Mouse (Mus musculus): Measurements from ENCODE around the gene Pou2af1. TPM values are rescaled to one million over a fixed set of nuclear protein-coding genes. Genes with fewer than 3 reads are reported as not detected.

Pou2af1 gene
- polyA plus RNA-seq (2015; fragmentation: Illumina TruSeq; extraction: RNeasy Lipid Tissue Mini Kit (QIAGEN cat#74804); ENCODE audit: insufficient read depth, low read depth, low replicate concordance), result 0.74 TPM

GRCm38 (mm10) chr9:51213023-51213728, at the start of gene Pou2af1:
TSS of gene Pou2af1 (plus strand) at chr9:51213708.

DNA sequence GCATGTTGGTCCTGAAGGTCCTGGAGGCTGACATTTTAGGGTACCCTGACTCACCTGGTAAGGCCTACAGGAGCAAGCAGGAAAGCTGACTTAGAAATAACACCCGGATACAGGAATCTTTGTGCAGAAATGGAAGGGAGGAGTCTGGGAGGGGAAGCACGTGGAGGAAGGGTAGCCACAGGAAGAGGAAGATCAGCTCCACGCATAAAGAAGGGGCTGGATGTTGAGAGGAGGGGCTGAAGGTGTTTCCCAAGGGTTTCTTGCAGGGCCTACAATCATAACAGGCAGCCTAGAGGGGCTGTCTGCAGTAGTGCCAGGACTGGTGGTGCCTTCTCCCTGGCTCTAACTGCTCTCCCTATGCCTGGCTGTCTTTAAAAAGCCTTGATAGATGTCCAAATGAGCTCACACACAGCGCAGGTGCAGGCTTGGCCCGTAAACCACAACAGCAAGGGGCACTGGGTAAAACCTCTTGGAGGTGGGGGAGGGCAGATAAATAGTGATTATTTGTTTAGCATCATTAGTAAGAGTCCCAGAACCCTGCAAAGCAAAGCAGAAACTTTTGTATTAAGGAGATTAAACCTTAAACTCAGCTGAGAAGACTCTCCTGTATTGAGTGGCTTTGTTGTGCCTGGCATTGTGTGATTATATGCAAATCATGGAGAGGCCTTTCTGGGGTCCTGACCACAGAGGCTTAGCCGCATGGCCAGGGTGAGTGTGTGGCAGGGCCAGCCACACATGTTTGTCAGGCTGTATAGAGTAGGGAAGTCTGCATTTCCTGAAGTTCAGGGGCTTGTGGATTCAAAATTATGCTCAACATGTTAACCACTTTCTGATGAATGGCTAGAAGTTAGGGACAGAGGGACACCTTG, 48.0 kb upstream of the Pou2af1 start, which contains the start of gene Gm32742:
TSS of gene Gm32742 (minus strand) at position 206 of the 869 bp plus-strand sequence.

DNA sequence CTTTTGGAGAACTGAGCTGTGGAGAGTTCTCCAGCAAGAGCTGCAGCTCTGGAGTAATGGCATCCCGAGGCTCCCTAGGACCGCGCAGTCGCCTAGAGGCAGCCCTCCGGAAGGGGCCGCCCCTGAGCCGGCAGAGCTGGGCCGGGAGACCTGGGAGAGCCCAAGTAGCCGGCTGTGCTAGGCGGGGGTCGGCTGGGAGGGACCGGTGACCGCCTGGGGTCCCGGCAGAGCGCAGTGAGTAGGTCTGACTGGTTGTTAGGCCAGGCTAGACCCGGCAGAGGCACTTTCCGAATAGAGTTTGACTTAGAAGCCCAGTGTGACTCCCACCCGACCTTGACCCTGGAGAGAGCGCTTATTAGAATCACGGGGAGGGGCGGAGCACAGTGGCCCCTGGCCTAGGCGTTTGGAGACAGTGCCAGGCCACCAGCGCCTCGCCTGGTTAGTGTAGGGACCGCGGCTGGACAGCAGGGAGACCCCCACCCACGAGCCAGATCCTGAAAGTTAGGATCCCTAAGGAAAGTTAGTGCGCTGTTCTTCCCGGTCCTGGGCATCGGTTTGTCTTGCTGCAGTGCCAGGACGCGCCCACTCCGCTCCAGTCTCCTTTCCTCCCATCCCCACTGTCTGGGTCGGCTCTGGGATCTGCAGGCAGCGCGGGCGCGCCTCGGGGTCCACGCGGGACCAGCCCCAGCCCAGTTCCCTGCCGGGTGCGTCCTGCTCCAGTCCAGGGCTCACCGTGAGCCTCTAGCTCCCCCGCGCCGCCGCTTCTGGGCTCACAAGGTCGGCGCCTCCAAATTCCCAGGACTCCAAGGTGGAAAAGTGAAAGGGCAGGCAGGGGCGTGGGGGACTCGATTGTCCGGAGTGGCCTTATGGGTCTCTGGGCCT, 65.2 kb downstream of the Pou2af1 start, which contains the start of gene Colca2:
TSS of gene Colca2 (minus strand) at position 70 of the 882 bp plus-strand sequence.

Other genes with a start within 250 kb of the Pou2af1 start
- gene Sik2, start 204.6 kb upstream of the Pou2af1 start, polyA plus RNA-seq (2015; fragmentation: Illumina TruSeq; extraction: RNeasy Lipid Tissue Mini Kit (QIAGEN cat#74804); ENCODE audit: insufficient read depth, low read depth, low replicate concordance), result 5.4 TPM
- gene Btg4, start 152.8 kb upstream of the Pou2af1 start, polyA plus RNA-seq (2015; fragmentation: Illumina TruSeq; extraction: RNeasy Lipid Tissue Mini Kit (QIAGEN cat#74804); ENCODE audit: insufficient read depth, low read depth, low replicate concordance), result not detected
- 1.7 TPM for gene Layn, start 136.6 kb upstream of the Pou2af1 start, polyA plus RNA-seq (2015; fragmentation: Illumina TruSeq; extraction: RNeasy Lipid Tissue Mini Kit (QIAGEN cat#74804); ENCODE audit: insufficient read depth, low read depth, low replicate concordance)
- gene 4833427G06Rik, start 111.6 kb upstream of the Pou2af1 start, polyA plus RNA-seq (2015; fragmentation: Illumina TruSeq; extraction: RNeasy Lipid Tissue Mini Kit (QIAGEN cat#74804); ENCODE audit: insufficient read depth, low read depth, low replicate concordance), result not detected
- not detected for gene Gm32742, start 48.2 kb upstream of the Pou2af1 start, polyA plus RNA-seq (2015; fragmentation: Illumina TruSeq; extraction: RNeasy Lipid Tissue Mini Kit (QIAGEN cat#74804); ENCODE audit: insufficient read depth, low read depth, low replicate concordance)
- 1.8 TPM for gene Colca2, start 64.9 kb downstream of the Pou2af1 start, polyA plus RNA-seq (2015; fragmentation: Illumina TruSeq; extraction: RNeasy Lipid Tissue Mini Kit (QIAGEN cat#74804); ENCODE audit: insufficient read depth, low read depth, low replicate concordance)
- gene 1810046K07Rik, start 115.2 kb downstream of the Pou2af1 start, polyA plus RNA-seq (2015; fragmentation: Illumina TruSeq; extraction: RNeasy Lipid Tissue Mini Kit (QIAGEN cat#74804); ENCODE audit: insufficient read depth, low read depth, low replicate concordance), result not detected

Measured in pancreas, adult 10 weeks (tissue).